Mouse (Mus musculus) erythroblast, embryonic 14.5 days (primary cell): ENCODE measurements around the gene Gm21887.
"Not testable (repeated sequence)": the region's sequence is repeated elsewhere in the genome, so short reads cannot be mapped to it uniquely, and the experiment has no call there.

Source experiments
- GATA1 ChIP-seq: IDR thresholded peaks from 2 replicates; pipeline ENCODE4 v1.6.1; 2012; ENCODE audit warnings: low read length, inconsistent platforms, mixed read lengths
- TAL1 ChIP-seq: IDR thresholded peaks from 3 replicates; pipeline ENCODE4 v1.6.1; 2012; ENCODE audit warnings: low read length, inconsistent platforms, mixed read lengths

DNA sequence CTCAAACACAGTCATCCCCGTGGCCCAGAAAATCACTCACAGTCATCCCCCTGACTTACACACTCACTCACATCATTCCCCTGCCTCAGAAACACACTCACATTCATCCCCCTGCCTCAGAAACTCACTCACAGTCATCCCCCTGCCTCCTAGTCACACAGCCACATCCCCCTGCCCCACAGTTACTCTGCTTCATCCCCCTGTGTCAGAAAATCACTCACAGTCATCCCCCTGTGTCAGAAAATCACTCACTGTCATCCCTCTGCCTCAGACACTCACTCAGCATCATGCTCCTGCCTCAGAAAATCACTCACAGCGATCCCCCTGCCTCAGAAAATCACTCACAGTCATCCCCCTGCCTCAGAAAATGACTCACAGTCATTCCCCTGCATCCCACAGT is 5.2 kb upstream of the Gm21887 start:
- TF ChIP-seq TAL1, GATA1: not testable (repeated sequence)
